Mouse (Mus musculus): Measurements from ENCODE around the gene Ypel1. TPM values are rescaled to one million over a fixed set of nuclear protein-coding genes. Genes with fewer than 3 reads are reported as not detected.

The Ypel1 gene
- polyA plus RNA-seq, 1 experiment from 2014 or later = 127 TPM

DNA sequence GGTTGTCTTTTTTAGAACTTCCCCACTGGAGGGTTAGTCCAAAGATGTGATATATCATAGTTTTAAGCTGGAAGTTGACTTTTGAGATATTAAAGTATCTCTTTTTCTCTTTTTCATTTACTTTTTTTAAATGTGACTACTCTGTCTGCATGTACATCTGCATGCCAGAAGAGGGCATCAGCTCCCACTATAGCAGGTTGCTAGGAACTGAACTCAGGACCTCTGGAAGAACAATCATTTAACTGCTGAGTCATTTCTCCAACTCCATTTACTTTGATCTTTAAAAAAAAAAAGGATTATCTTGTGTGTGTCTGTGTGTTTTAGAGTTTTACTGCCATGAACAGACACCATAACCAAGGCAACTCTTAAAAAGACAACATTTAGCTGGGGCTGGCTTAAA lies 7.4 kb downstream of the Ypel1 start:
- Histone ChIP-seq H3K27me3 (ENCODE audit: control insufficient read depth, insufficient read depth, low read length) (no peaks in the 10 kb centered on the region), H3K4me1 (ENCODE audit: control insufficient read depth, insufficient read depth, low read length) (no peaks in the 10 kb centered on the region), H3K27ac (ENCODE audit: low read depth, low read length) (no peak overlapping the region), H3K4me2 (no peak overlapping the region), H3K36me3 (ENCODE audit: control insufficient read depth, insufficient read depth, low read length) (peaks cover 20% of the 10 kb centered on the region), H3K9ac (ENCODE audit: low read length) (no peak overlapping the region), H3K4me3 (ENCODE audit: low read depth, low read length) (no peak overlapping the region), H3K9me3 (ENCODE audit: control insufficient read depth, low read length) (peaks cover 2% of the 10 kb centered on the region; the same call in 1 of the 2 replicates)
- DNase-seq (ENCODE audit: low spot score, missing footprints) = no peak
- no peak for ATAC-seq (ENCODE audit: low FRiP score)

DNA sequence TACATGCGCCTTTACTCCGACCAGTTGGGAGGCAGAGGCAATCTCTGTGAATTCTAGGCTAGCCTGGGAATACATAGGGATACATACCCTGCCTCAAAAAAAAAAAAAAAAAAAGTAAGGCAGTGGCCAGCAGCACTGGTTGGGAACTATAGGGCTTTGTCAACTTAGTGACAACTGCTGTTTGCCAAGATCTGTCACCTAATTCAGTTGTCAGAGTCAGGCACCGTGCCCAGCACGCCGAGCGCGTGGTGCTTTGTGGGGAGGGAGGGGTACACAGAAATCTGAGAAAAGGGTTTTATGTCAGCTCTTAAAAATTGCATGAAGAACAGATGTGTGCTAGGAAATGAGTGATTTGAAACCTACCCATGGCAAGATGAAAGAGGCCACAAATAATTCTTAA lies 8.6 kb downstream of the Ypel1 start:
- DNase-seq (ENCODE audit: low spot score, missing footprints) (no peak), ATAC-seq (ENCODE audit: low FRiP score) (no peak)
- Histone ChIP-seq H3K27ac (ENCODE audit: low read depth, low read length) (no peak overlapping the region), H3K9ac (ENCODE audit: low read length) (no peak overlapping the region), H3K4me2 (no peak overlapping the region), H3K4me1 (ENCODE audit: control insufficient read depth, insufficient read depth, low read length) (no peaks in the 10 kb centered on the region), H3K27me3 (ENCODE audit: control insufficient read depth, insufficient read depth, low read length) (no peaks in the 10 kb centered on the region), H3K4me3 (ENCODE audit: low read depth, low read length) (no peak overlapping the region), H3K9me3 (ENCODE audit: control insufficient read depth, low read length) (peaks cover 2% of the 10 kb centered on the region; the same call in 1 of the 2 replicates), H3K36me3 (ENCODE audit: control insufficient read depth, insufficient read depth, low read length) (peaks cover 28% of the 10 kb centered on the region)
- 95% methylated on average over 7 of the region's 7 CpGs for whole genome bisulfite sequencing

DNA sequence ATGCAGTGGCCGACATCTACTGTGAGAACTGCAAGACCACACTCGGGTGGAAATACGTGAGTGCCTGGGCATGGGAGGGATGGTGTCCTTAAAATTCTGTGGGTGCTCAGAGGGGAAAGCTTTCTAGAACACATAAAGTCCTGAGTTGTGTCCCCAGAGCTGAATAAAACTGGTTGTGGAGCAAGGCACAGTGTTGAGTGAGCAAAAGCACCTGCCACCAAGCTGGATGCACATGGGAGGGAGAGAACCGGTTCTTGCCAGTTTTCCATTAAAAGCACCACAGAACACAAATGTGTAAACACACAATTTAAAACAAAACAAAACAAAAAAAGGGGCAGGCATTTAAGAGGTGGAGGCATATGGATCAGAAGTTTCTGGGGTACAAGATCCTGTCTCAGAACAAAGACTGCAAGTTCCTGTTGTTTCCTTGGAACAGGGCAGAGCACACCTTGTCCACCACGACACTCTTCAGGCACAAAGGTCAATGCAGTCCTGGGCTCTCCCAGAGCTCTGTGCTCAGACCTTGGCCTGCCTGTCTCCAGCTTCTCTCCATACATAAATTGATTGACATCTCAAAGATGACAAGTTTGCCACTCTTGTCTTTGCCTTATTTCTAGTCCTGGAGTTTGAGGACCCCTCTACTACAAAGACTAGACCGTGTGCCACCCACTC lies 12.8 kb downstream of the Ypel1 start:
- no peak overlapping the region for H3K4me3 ChIP-seq (ENCODE audit: low read depth, low read length)
- no peak for DNase-seq (ENCODE audit: low spot score, missing footprints)

DNA sequence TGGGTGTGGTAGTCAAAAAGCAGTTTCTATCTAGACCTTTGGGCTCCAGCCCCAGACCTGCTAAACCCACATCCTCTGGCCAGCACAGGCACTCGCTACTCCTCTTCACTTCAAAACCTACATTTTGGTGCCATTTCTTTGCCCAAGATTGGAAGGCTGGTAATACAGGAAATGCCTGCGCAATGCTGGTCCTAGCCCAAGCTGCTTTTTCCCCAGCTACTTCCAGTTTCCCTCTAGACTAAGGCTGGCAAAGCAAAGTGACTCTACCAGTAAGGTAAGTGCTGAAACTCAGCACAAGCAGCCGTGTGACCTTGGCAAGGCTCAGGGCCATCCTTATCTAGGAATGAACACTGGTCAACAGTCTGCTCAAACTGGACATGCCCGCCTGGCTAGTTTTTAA lies 16.1 kb downstream of the Ypel1 start:
- H3K9ac ChIP-seq (ENCODE audit: low read length) = no peak overlapping the region
- H3K27me3 ChIP-seq (ENCODE audit: control insufficient read depth, insufficient read depth, low read length) = no peaks in the 10 kb centered on the region
- peaks cover 44% of the 10 kb centered on the region for H3K36me3 ChIP-seq (ENCODE audit: control insufficient read depth, insufficient read depth, low read length)
- no peaks in the 10 kb centered on the region for H3K9me3 ChIP-seq (ENCODE audit: control insufficient read depth, low read length)
- ATAC-seq (ENCODE audit: low FRiP score) = no peak
- H3K4me3 ChIP-seq (ENCODE audit: low read depth, low read length) = no peak overlapping the region
- no peak overlapping the region for H3K27ac ChIP-seq (ENCODE audit: low read depth, low read length)
- 94% methylated on average over 4 of the region's 4 CpGs for WGBS
- DNase-seq (ENCODE audit: low spot score, missing footprints) = no peak
- no peak overlapping the region for H3K4me2 ChIP-seq
- no peaks in the 10 kb centered on the region for H3K4me1 ChIP-seq (ENCODE audit: control insufficient read depth, insufficient read depth, low read length)

More for the DNA sequence above, 12.8 kb downstream of the Ypel1 start:
- no peaks in the 10 kb centered on the region for H3K27me3 ChIP-seq (ENCODE audit: control insufficient read depth, insufficient read depth, low read length)
- no peaks in the 10 kb centered on the region for H3K9me3 ChIP-seq (ENCODE audit: control insufficient read depth, low read length)
- H3K4me2 ChIP-seq = no peak overlapping the region
- no peak for ATAC-seq (ENCODE audit: low FRiP score)
- no peak overlapping the region for H3K27ac ChIP-seq (ENCODE audit: low read depth, low read length)
- 91% methylated on average over 6 of the region's 6 CpGs for WGBS
- peaks cover 31% of the 10 kb centered on the region for H3K36me3 ChIP-seq (ENCODE audit: control insufficient read depth, insufficient read depth, low read length)
- no peaks in the 10 kb centered on the region for H3K4me1 ChIP-seq (ENCODE audit: control insufficient read depth, insufficient read depth, low read length)
- no peak overlapping the region for H3K9ac ChIP-seq (ENCODE audit: low read length)

DNA sequence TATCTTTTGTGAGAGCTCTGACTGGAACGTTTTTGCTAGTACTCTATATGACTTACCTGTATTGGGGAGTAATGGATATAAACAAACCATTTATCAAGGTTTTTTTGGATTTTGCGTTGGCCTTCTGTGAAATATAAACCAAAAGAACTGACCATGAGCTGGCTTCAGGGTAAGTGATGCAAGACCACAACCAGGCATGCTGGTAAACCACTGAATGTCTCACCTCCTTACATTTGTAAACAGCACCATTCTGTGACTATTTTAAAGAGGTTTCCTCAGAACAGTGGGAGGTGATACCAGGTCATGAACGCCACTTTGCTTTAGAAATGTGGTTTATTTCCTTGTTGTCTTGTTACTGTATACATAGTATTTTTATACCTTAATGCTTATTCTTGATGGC lies 16.7 kb downstream of the Ypel1 start:
- Histone ChIP-seq H3K27ac (ENCODE audit: low read depth, low read length) (no peak overlapping the region), H3K4me1 (ENCODE audit: control insufficient read depth, insufficient read depth, low read length) (no peaks in the 10 kb centered on the region), H3K4me3 (ENCODE audit: low read depth, low read length) (no peak overlapping the region), H3K9me3 (ENCODE audit: control insufficient read depth, low read length) (no peaks in the 10 kb centered on the region), H3K9ac (ENCODE audit: low read length) (no peak overlapping the region), H3K36me3 (ENCODE audit: control insufficient read depth, insufficient read depth, low read length) (peaks cover 42% of the 10 kb centered on the region), H3K4me2 (no peak overlapping the region), H3K27me3 (ENCODE audit: control insufficient read depth, insufficient read depth, low read length) (no peaks in the 10 kb centered on the region)
- ATAC-seq (ENCODE audit: low FRiP score) = no peak
- DNase-seq (ENCODE audit: low spot score, missing footprints) = no peak
- WGBS = 92% methylated on average over 3 of the region's 3 CpGs

DNA sequence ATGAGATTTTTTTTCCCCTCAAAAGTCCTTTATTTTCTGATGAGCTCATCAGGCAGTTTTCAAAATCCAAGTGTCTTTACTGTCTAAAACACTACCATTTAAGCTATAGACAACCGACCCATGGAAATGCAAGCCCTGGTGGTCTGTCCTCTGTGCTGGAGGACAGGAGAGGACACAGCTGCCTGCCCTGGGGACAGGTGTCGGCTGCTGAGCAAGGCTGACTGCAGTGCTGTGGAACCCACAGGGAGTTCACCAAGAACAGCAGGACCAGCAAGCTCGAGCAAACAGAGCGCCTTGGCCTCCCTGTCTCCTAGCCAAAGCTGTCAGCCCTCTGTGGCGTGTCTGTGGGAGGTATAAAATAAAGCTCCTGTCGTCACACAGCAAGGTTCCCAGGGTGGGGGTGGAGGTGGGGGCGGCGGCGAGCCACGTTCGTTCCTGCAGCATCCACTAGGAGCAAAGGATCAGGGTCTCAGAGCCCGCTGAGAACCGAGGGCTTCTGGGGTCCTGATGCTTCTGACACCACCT lies 17.2 kb downstream of the Ypel1 start:
- Histone ChIP-seq H3K9me3 (ENCODE audit: control insufficient read depth, low read length) (no peaks in the 10 kb centered on the region), H3K4me3 (ENCODE audit: low read depth, low read length) (no peak overlapping the region), H3K9ac (ENCODE audit: low read length) (no peak overlapping the region), H3K4me1 (ENCODE audit: control insufficient read depth, insufficient read depth, low read length) (no peaks in the 10 kb centered on the region), H3K36me3 (ENCODE audit: control insufficient read depth, insufficient read depth, low read length) (peaks cover 43% of the 10 kb centered on the region), H3K4me2 (no peak overlapping the region), H3K27ac (ENCODE audit: low read depth, low read length) (no peak overlapping the region), H3K27me3 (ENCODE audit: control insufficient read depth, insufficient read depth, low read length) (no peaks in the 10 kb centered on the region)
- DNase-seq (ENCODE audit: low spot score, missing footprints) (no peak), ATAC-seq (ENCODE audit: low FRiP score) (no peak)
- 82% methylated on average over 13 of the region's 13 CpGs for WGBS

DNA sequence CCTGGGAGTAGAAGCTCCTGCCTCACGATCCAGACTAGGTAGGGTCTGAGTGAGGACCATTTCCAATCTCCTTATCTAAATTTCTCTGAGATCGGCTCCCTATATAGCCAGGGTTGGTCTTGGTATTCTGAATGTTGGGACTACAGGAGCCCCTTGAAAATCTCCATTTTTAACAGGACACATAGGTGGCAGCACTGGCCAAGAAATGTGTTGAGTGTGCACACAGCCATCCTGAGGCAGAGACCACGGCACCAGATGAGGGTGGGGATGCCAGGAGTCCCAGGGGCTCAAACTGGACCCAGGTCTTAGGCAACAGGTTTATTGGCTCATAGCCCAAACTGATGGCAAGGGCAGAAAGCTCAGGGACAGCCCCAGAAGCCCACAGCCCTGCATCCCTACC lies 18.9 kb downstream of the Ypel1 start:
- DNase-seq (ENCODE audit: low spot score, missing footprints) (no peak), ATAC-seq (ENCODE audit: low FRiP score) (peak; percentile 30; the same call in 1 of the 2 replicates)
- no peak overlapping the region for H3K4me2 ChIP-seq
- H3K27ac ChIP-seq (ENCODE audit: low read depth, low read length) = no peak overlapping the region
- peaks cover 39% of the 10 kb centered on the region for H3K36me3 ChIP-seq (ENCODE audit: control insufficient read depth, insufficient read depth, low read length)
- no peaks in the 10 kb centered on the region for H3K4me1 ChIP-seq (ENCODE audit: control insufficient read depth, insufficient read depth, low read length)
- no peak overlapping the region for H3K4me3 ChIP-seq (ENCODE audit: low read depth, low read length)
- no peaks in the 10 kb centered on the region for H3K27me3 ChIP-seq (ENCODE audit: control insufficient read depth, insufficient read depth, low read length)
- H3K9me3 ChIP-seq (ENCODE audit: control insufficient read depth, low read length) = no peaks in the 10 kb centered on the region
- 80% methylated on average over 3 of the region's 3 CpGs for WGBS
- H3K9ac ChIP-seq (ENCODE audit: low read length) = no peak overlapping the region

DNA sequence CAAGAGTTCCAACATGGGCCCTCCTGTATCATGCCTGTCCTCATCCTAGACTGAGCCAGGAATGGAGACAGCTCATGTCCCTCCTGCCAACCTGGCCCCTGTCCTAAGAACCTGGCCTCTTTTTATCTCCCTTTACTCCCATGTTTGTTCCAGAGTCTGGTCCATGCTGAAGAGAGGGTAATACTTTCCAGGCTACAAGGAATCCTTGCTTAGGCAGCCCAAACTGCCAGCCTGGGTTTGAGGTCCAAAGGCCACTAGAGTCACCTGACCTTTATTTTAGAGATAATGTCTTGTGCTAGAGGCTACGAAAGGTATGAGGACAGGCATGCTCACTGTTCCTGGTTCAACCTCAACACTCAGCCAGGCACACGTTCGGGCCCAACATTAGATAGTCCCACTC lies 27.4 kb downstream of the Ypel1 start:
- H3K4me3 ChIP-seq (ENCODE audit: low read depth, low read length) = no peak overlapping the region
- WGBS = 97% methylated on average over 3 of the region's 3 CpGs
- H3K9ac ChIP-seq (ENCODE audit: low read length) = no peak overlapping the region
- H3K9me3 ChIP-seq (ENCODE audit: control insufficient read depth, low read length) = no peaks in the 10 kb centered on the region
- ATAC-seq (ENCODE audit: low FRiP score) (no peak), DNase-seq (ENCODE audit: low spot score, missing footprints) (no peak)
- H3K4me2 ChIP-seq = no peak overlapping the region
- H3K27me3 ChIP-seq (ENCODE audit: control insufficient read depth, insufficient read depth, low read length) = no peaks in the 10 kb centered on the region
- H3K27ac ChIP-seq (ENCODE audit: low read depth, low read length) = no peak overlapping the region
- no peaks in the 10 kb centered on the region for H3K4me1 ChIP-seq (ENCODE audit: control insufficient read depth, insufficient read depth, low read length)
- peaks cover 27% of the 10 kb centered on the region for H3K36me3 ChIP-seq (ENCODE audit: control insufficient read depth, insufficient read depth, low read length)

DNA sequence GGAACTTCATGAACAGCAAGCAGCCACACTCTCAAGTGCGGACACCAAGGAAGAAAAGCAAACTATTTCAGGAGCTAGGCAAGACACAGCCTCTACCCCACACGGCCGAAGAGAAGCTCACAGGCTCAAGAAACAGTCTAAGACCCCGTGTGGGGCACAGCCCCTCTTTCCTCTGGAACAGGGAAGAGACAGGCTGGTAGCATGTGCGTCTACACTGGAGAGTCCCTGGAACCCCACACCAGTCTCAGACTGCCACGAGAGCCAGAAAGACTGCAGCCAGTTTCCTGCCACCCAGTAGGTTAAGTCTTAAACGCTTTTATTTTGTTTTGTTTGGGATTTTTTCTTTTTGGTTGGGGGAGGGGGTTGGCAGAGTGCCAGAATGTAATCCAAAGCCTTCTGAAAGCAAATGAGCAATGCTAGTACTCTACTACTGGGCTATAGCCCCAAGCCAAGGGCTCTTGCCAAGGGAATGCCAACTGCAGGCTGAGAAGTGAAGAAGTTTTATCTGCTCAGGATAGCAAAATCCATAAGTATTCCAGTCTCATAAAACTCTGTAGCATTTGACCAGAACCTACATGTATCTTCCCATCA lies 33.2 kb downstream of the Ypel1 start:
- Histone ChIP-seq H3K4me1 (ENCODE audit: control insufficient read depth, insufficient read depth, low read length) (no peaks in the 10 kb centered on the region), H3K27me3 (ENCODE audit: control insufficient read depth, insufficient read depth, low read length) (no peaks in the 10 kb centered on the region), H3K9ac (ENCODE audit: low read length) (no peak overlapping the region), H3K27ac (ENCODE audit: low read depth, low read length) (no peak overlapping the region), H3K9me3 (ENCODE audit: control insufficient read depth, low read length) (no peaks in the 10 kb centered on the region), H3K36me3 (ENCODE audit: control insufficient read depth, insufficient read depth, low read length) (peaks cover 13% of the 10 kb centered on the region), H3K4me2 (no peak overlapping the region), H3K4me3 (ENCODE audit: low read depth, low read length) (no peak overlapping the region)
- 82% methylated on average over 7 of the region's 7 CpGs for WGBS
- ATAC-seq (ENCODE audit: low FRiP score) (no peak), DNase-seq (ENCODE audit: low spot score, missing footprints) (no peak)

All from midbrain, embryonic 11.5 days (tissue).